Mouse (Mus musculus) ES-Bruce4 (cell line): ENCODE measurements around the gene Ecsit.

Experiments used
- CTCF ChIP-seq: IDR thresholded peaks from one replicate; pipeline ENCODE4 v1.8.1; 2011; ENCODE audit warnings: low read depth, low read length
- EP300 ChIP-seq: IDR thresholded peaks from 2 replicates; pipeline ENCODE4 v1.6.1; 2011; ENCODE audit warnings: low read depth, low read length; ENCODE audit not compliant: insufficient read depth
- POLR2A ChIP-seq: IDR thresholded peaks from one replicate; pipeline ENCODE4 v1.8.1; 2011; ENCODE audit warnings: low read length; ENCODE audit not compliant: insufficient read depth

DNA sequence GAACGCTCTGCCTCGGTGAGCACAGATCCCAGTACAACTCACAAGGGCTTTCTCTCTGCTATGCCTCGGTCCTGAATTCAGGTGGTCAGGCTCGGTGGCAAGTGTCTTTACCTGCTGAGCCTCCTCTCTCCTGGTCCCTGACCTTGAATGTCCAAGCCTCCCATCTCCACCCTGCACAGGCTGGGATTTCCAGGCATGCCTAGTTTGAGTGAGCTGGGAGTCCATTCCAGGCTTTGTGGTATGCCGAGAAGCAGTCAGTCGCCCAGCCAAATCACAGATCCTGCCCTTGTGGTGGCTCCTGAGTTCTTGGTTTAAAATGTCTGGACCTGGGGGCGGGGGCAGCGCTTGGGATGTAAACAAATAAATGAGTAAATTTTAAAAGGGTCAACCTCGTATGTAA is 37.9 kb downstream of the Ecsit start:
- TF ChIP-seq CTCF: no peak
- TF ChIP-seq POLR2A: no peak
- TF ChIP-seq EP300: no peak
